Mouse (Mus musculus): ENCODE data around the gene Foxo3. TPM values are rescaled to one million over a fixed set of nuclear protein-coding genes. Genes with fewer than 3 reads are reported as not detected.
A peak's percentile ranks its signal among the peaks of the same experiment; 100 is the strongest.

The Foxo3 gene
- polyA plus RNA-seq (2012; rRNA removed): 15.6 and 15.9 TPM in 2 replicates
- 17.6 and 19.3 TPM in 2 replicates for polyA plus RNA-seq (2014; fragmentation: Nextera tagmentation; extraction: Ambion mirVana)

DNA sequence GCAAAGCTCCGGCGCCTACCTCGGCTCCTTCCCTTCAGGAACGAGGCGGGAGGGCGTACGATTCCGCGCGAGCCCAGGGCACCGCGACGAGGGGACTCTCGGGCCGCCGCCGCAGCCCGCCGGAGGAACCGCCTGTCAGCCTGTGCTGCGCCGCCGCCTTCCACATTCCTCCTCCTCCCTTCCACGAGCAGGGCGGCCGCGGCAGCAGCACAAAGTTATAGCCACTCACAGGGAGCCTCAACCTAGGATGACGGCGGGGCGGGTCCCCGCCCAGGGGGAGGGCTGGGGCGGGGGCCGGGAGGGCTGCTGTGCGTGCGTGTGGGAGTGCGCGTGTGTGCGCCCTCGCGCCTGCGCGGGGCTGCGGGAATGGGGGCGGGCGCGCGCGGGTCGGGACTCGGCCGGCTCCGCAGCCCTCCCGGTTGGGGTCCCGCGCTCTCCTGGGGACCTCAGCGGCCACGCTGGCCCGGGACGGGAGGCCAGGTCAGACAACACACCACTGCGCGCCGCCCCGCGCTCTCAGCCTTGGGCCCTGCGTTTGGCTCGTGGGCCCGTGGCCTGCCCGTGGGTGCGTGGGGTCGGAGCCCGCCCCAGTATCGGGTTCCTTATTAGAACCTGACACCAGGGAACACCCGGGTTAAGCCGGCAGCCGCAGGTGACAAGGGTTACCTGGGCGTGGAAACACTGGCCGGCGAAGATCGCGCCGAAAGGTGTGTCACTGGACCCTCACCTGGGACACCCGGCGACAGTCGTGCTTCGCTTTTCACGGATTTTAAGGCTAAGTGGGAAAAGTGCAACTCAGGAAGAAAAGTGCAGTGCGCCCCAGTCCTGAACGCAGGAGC lies at the start of gene Foxo3:
Foxo3 (minus strand) TSS at position 249 of the 839 bp plus-strand sequence.
- Histone ChIP-seq H3K9me3 (ENCODE audit: control insufficient read depth, low read length) (no peaks in the 10 kb centered on the region), H3K4me1 (replicated peaks; ENCODE audit: control insufficient read depth in 2 of 2, insufficient read depth in 2 of 2, low read length in 1 of 2) (peaks cover 16 to 18% of the 10 kb centered on the region in 2 experiments), H3K27ac (peak within 1 kb of the TSS; percentile 94), H3K4me3 (ENCODE audit: insufficient read depth in 1 of 2, low read depth in 2 of 2, low read length in 2 of 2) (peak within 1 kb of the TSS; percentile 95 to 98), H3K27me3 (ENCODE audit: control insufficient read depth, insufficient read depth, low read length) (no peaks in the 10 kb centered on the region), H3K4me2 (ENCODE audit: low read depth) (peak within 1 kb of the TSS; percentile 98), H3K9ac (replicated peaks) (peak within 1 kb of the TSS; percentile 97), H3K36me3 (replicated peaks; ENCODE audit: control insufficient read depth, insufficient read depth, low read depth) (peaks cover 30% of the 10 kb centered on the region)
- peak; percentile 49; the same call in 1 of the 2 replicates for TF ChIP-seq EP300 (IDR thresholded peaks at IDR 0.05; ENCODE audit: low read depth)
- no peak for TF ChIP-seq CTCF (IDR thresholded peaks at IDR 0.05; ENCODE audit: low read depth)
- DNase-seq (ENCODE audit: low read depth in 3 of 3, low spot score in 3 of 3) (peak; percentile 86 to 88 (median 88)), ATAC-seq (ENCODE audit: insufficient read depth) (peak; percentile 74)
- WGBS (ENCODE audit: insufficient replicate concordance): under 1% methylated on average over 67 of the region's 88 CpGs

DNA sequence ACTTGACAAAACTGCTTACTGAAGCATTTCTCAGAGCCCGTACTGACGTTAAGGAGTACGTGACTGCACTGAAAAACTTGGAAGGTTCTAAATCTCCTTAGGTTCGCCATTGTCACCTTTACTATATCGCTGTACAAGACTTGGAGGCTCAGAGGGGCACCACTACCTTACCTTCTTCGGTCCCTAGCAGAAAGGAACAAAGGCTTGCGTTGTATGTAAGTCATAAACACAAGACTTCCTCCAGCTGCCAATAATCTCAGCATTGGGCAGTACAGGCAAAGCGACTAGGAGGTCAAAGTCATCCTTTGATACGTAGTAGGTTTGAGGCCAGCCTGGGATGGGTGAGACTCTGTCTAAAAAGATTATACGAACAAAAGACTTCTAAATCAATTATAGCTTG lies 48.8 kb upstream of the Foxo3 start:
- Histone ChIP-seq H3K4me3 (ENCODE audit: insufficient read depth in 1 of 2, low read depth in 2 of 2, low read length in 2 of 2) (no peak overlapping the region), H3K9me3 (ENCODE audit: control insufficient read depth, low read length) (no peaks in the 10 kb centered on the region), H3K9ac (replicated peaks) (no peak overlapping the region), H3K36me3 (replicated peaks; ENCODE audit: control insufficient read depth, insufficient read depth, low read depth) (no peaks in the 10 kb centered on the region), H3K27ac (no peak overlapping the region), H3K4me2 (ENCODE audit: low read depth) (no peak overlapping the region), H3K27me3 (ENCODE audit: control insufficient read depth, insufficient read depth, low read length) (no peaks in the 10 kb centered on the region), H3K4me1 (replicated peaks; ENCODE audit: control insufficient read depth in 2 of 2, insufficient read depth in 2 of 2, low read length in 1 of 2) (no peaks in the 10 kb centered on the region)
- DNase-seq (ENCODE audit: low read depth in 3 of 3, low spot score in 3 of 3): no peak
- ATAC-seq (ENCODE audit: insufficient read depth): no peak
- TF ChIP-seq CTCF (IDR thresholded peaks at IDR 0.05; ENCODE audit: low read depth) (no peak), EP300 (IDR thresholded peaks at IDR 0.05; ENCODE audit: low read depth) (no peak)
- WGBS (ENCODE audit: insufficient replicate concordance): 76% methylated on average over 10 of the region's 10 CpGs

DNA sequence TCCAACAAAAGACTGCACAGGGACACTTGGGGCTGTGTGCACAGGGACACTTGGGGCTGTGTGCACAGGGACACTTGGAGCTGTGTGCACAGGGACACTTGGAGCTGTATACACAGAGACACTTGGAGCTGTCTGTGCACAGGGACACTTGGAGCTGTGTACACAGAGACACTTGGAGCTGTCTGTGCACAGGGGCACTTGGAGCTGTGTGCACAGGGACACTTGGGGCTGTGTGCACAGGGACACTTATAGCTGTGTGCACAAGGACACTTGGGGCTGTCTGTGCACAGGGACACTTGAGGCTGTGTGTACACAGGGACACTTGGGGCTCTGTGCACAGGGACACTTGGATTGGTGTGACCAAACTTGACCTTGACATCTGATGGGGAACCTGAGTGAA lies 47.4 kb upstream of the Foxo3 start:
- TF ChIP-seq CTCF (IDR thresholded peaks at IDR 0.05; ENCODE audit: low read depth) (no peak), EP300 (IDR thresholded peaks at IDR 0.05; ENCODE audit: low read depth) (no peak)
- no peaks in the 10 kb centered on the region for H3K36me3 ChIP-seq (replicated peaks; ENCODE audit: control insufficient read depth, insufficient read depth, low read depth)
- ATAC-seq (ENCODE audit: insufficient read depth): no peak
- H3K4me1 ChIP-seq (replicated peaks; ENCODE audit: control insufficient read depth in 2 of 2, insufficient read depth in 2 of 2, low read length in 1 of 2): no peaks in the 10 kb centered on the region
- H3K4me2 ChIP-seq (ENCODE audit: low read depth): no peak overlapping the region
- no peak overlapping the region for H3K27ac ChIP-seq
- no peaks in the 10 kb centered on the region for H3K27me3 ChIP-seq (ENCODE audit: control insufficient read depth, insufficient read depth, low read length)
- DNase-seq (ENCODE audit: low read depth in 3 of 3, low spot score in 3 of 3): no peak
- H3K9ac ChIP-seq (replicated peaks): no peak overlapping the region
- no peak overlapping the region for H3K4me3 ChIP-seq (ENCODE audit: insufficient read depth in 1 of 2, low read depth in 2 of 2, low read length in 2 of 2)
- H3K9me3 ChIP-seq (ENCODE audit: control insufficient read depth, low read length): no peaks in the 10 kb centered on the region

- Histone ChIP-seq H3K27me3 (ENCODE audit: control insufficient read depth, insufficient read depth, low read length) (no peaks in the 10 kb centered on the region), H3K4me1 (replicated peaks; ENCODE audit: control insufficient read depth in 2 of 2, insufficient read depth in 2 of 2, low read length in 1 of 2) (no peaks in the 10 kb centered on the region), H3K9me3 (ENCODE audit: control insufficient read depth, low read length) (no peaks in the 10 kb centered on the region), H3K4me2 (ENCODE audit: low read depth) (no peak overlapping the region), H3K9ac (replicated peaks) (no peak overlapping the region), H3K27ac (no peak overlapping the region), H3K4me3 (ENCODE audit: insufficient read depth in 1 of 2, low read depth in 2 of 2, low read length in 2 of 2) (no peak overlapping the region), H3K36me3 (replicated peaks; ENCODE audit: control insufficient read depth, insufficient read depth, low read depth) (no peaks in the 10 kb centered on the region)
- WGBS (ENCODE audit: insufficient replicate concordance): 54% methylated on average over 22 of the region's 22 CpGs
- DNase-seq (ENCODE audit: low read depth in 3 of 3, low spot score in 3 of 3) (no peak), ATAC-seq (ENCODE audit: insufficient read depth) (no peak)
- TF ChIP-seq EP300 (IDR thresholded peaks at IDR 0.05; ENCODE audit: low read depth): no peak
- no peak for TF ChIP-seq CTCF (IDR thresholded peaks at IDR 0.05; ENCODE audit: low read depth)
Measured at GRCm38 (mm10) chr10:42313222-42313786, 36.7 kb upstream of the Foxo3 start.

- no peaks in the 10 kb centered on the region for H3K27me3 ChIP-seq (ENCODE audit: control insufficient read depth, insufficient read depth, low read length)
- no peak for ATAC-seq (ENCODE audit: insufficient read depth)
- no peaks in the 10 kb centered on the region for H3K36me3 ChIP-seq (replicated peaks; ENCODE audit: control insufficient read depth, insufficient read depth, low read depth)
- DNase-seq (ENCODE audit: low read depth in 3 of 3, low spot score in 3 of 3): no peak
- no peak for TF ChIP-seq CTCF (IDR thresholded peaks at IDR 0.05; ENCODE audit: low read depth)
- no peak for TF ChIP-seq EP300 (IDR thresholded peaks at IDR 0.05; ENCODE audit: low read depth)
- WGBS (ENCODE audit: insufficient replicate concordance): 53% methylated on average over 1 of the region's 1 CpGs
- H3K9ac ChIP-seq (replicated peaks): no peak overlapping the region
- H3K4me1 ChIP-seq (replicated peaks; ENCODE audit: control insufficient read depth in 2 of 2, insufficient read depth in 2 of 2, low read length in 1 of 2): no peaks in the 10 kb centered on the region
- no peak overlapping the region for H3K4me2 ChIP-seq (ENCODE audit: low read depth)
- H3K27ac ChIP-seq: no peak overlapping the region
- no peaks in the 10 kb centered on the region for H3K9me3 ChIP-seq (ENCODE audit: control insufficient read depth, low read length)
- H3K4me3 ChIP-seq (ENCODE audit: insufficient read depth in 1 of 2, low read depth in 2 of 2, low read length in 2 of 2): no peak overlapping the region
Measured at GRCm38 (mm10) chr10:42312557-42312956, 36.0 kb upstream of the Foxo3 start.

Data from liver, embryonic 14.5 days (tissue).